Mouse (Mus musculus): ENCODE data around the gene Nedd9. TPM values are rescaled to one million over a fixed set of nuclear protein-coding genes. Genes with fewer than 3 reads are reported as not detected.

Gene Nedd9
- polyA plus RNA-seq, 1 experiment from 2014 or later: 65.3 TPM

GRCm38 (mm10) chr13:41402441-41403003 is 84.6 kb downstream of the Nedd9 start:
- H3K4me1 ChIP-seq (ENCODE audit: control insufficient read depth, insufficient read depth, low read length): peaks cover 9% of the 10 kb centered on the region
- no peaks in the 10 kb centered on the region for H3K27me3 ChIP-seq (ENCODE audit: control insufficient read depth, insufficient read depth, low read length)
- H3K27ac ChIP-seq (ENCODE audit: low read depth, low read length): peak overlapping the region; percentile 47
- no peak overlapping the region for H3K4me2 ChIP-seq (ENCODE audit: low read depth)
- H3K9me3 ChIP-seq (ENCODE audit: control insufficient read depth, low read length): no peaks in the 10 kb centered on the region
- no peaks in the 10 kb centered on the region for H3K36me3 ChIP-seq (ENCODE audit: control insufficient read depth, insufficient read depth, low read length)
- ATAC-seq (ENCODE audit: insufficient read depth, low FRiP score, low TSS enrichment) (peak; percentile 51), DNase-seq (ENCODE audit: low spot score) (no peak)
- no peak overlapping the region for H3K4me3 ChIP-seq (ENCODE audit: low read depth, low read length)
- H3K9ac ChIP-seq (ENCODE audit: low read length): no peak overlapping the region
- WGBS: 39% methylated on average over 6 of the region's 6 CpGs

DNA sequence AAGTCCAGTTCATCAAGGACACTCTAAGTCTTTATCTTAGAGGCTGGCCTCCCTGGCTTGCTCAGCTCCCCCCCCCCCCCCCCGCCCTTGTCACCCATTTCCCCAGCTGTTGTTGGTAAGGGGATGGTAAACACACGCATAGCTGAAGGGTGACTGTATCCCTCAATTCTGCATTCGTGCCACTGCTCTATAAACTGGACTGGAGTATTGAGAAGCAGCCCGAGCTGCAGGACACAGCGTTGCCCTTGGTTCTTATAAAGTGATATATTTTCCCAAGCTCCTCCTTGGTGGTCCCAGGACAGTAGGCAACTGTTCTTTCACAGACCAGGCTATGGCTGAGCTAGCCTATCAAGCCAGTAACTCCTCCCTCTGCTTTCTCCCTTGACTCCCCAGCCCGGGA is 85.4 kb downstream of the Nedd9 start:
- Histone ChIP-seq H3K9me3 (ENCODE audit: control insufficient read depth, low read length) (no peaks in the 10 kb centered on the region), H3K27ac (ENCODE audit: low read depth, low read length) (peak overlapping the region; percentile 39; the same call in 1 of the 2 replicates), H3K4me1 (ENCODE audit: control insufficient read depth, insufficient read depth, low read length) (peaks cover 9% of the 10 kb centered on the region), H3K27me3 (ENCODE audit: control insufficient read depth, insufficient read depth, low read length) (no peaks in the 10 kb centered on the region), H3K4me2 (ENCODE audit: low read depth) (no peak overlapping the region), H3K9ac (ENCODE audit: low read length) (no peak overlapping the region), H3K36me3 (ENCODE audit: control insufficient read depth, insufficient read depth, low read length) (no peaks in the 10 kb centered on the region), H3K4me3 (ENCODE audit: low read depth, low read length) (no peak overlapping the region)
- DNase-seq (ENCODE audit: low spot score): peak; percentile 54
- peak; percentile 91 for ATAC-seq (ENCODE audit: insufficient read depth, low FRiP score, low TSS enrichment)
- WGBS: 45% methylated on average over 5 of the region's 6 CpGs

- Histone ChIP-seq H3K9me3 (ENCODE audit: control insufficient read depth, low read length) (no peaks in the 10 kb centered on the region), H3K36me3 (ENCODE audit: control insufficient read depth, insufficient read depth, low read length) (no peaks in the 10 kb centered on the region), H3K4me2 (ENCODE audit: low read depth) (no peak overlapping the region), H3K4me1 (ENCODE audit: control insufficient read depth, insufficient read depth, low read length) (peaks cover 9% of the 10 kb centered on the region), H3K27ac (ENCODE audit: low read depth, low read length) (no peak overlapping the region), H3K27me3 (ENCODE audit: control insufficient read depth, insufficient read depth, low read length) (no peaks in the 10 kb centered on the region), H3K9ac (ENCODE audit: low read length) (no peak overlapping the region), H3K4me3 (ENCODE audit: low read depth, low read length) (no peak overlapping the region)
- DNase-seq (ENCODE audit: low spot score) (no peak), ATAC-seq (ENCODE audit: insufficient read depth, low FRiP score, low TSS enrichment) (no peak)
- WGBS: 85% methylated on average over 3 of the region's 3 CpGs
Observed at GRCm38 (mm10) chr13:41400289-41400688, 86.9 kb downstream of the Nedd9 start.

GRCm38 (mm10) chr13:41392191-41392590 is 95.0 kb downstream of the Nedd9 start:
- Histone ChIP-seq H3K36me3 (ENCODE audit: control insufficient read depth, insufficient read depth, low read length) (no peaks in the 10 kb centered on the region), H3K4me1 (ENCODE audit: control insufficient read depth, insufficient read depth, low read length) (no peaks in the 10 kb centered on the region), H3K4me2 (ENCODE audit: low read depth) (no peak overlapping the region), H3K27ac (ENCODE audit: low read depth, low read length) (no peak overlapping the region), H3K9ac (ENCODE audit: low read length) (no peak overlapping the region), H3K9me3 (ENCODE audit: control insufficient read depth, low read length) (no peaks in the 10 kb centered on the region), H3K4me3 (ENCODE audit: low read depth, low read length) (no peak overlapping the region), H3K27me3 (ENCODE audit: control insufficient read depth, insufficient read depth, low read length) (no peaks in the 10 kb centered on the region)
- no peak for DNase-seq (ENCODE audit: low spot score)
- WGBS: 88% methylated on average over 2 of the region's 2 CpGs
- ATAC-seq (ENCODE audit: insufficient read depth, low FRiP score, low TSS enrichment): no peak

- WGBS: 90% methylated on average over 2 of the region's 2 CpGs
- no peaks in the 10 kb centered on the region for H3K27me3 ChIP-seq (ENCODE audit: control insufficient read depth, insufficient read depth, low read length)
- ATAC-seq (ENCODE audit: insufficient read depth, low FRiP score, low TSS enrichment): no peak
- no peak overlapping the region for H3K27ac ChIP-seq (ENCODE audit: low read depth, low read length)
- no peaks in the 10 kb centered on the region for H3K9me3 ChIP-seq (ENCODE audit: control insufficient read depth, low read length)
- no peak overlapping the region for H3K4me2 ChIP-seq (ENCODE audit: low read depth)
- DNase-seq (ENCODE audit: low spot score): no peak
- H3K4me3 ChIP-seq (ENCODE audit: low read depth, low read length): no peak overlapping the region
- H3K36me3 ChIP-seq (ENCODE audit: control insufficient read depth, insufficient read depth, low read length): no peaks in the 10 kb centered on the region
- H3K4me1 ChIP-seq (ENCODE audit: control insufficient read depth, insufficient read depth, low read length): no peaks in the 10 kb centered on the region
- H3K9ac ChIP-seq (ENCODE audit: low read length): no peak overlapping the region
Observed at GRCm38 (mm10) chr13:41390698-41391097, 96.5 kb downstream of the Nedd9 start.

- Histone ChIP-seq H3K9me3 (ENCODE audit: control insufficient read depth, low read length) (no peaks in the 10 kb centered on the region), H3K27me3 (ENCODE audit: control insufficient read depth, insufficient read depth, low read length) (no peaks in the 10 kb centered on the region), H3K4me1 (ENCODE audit: control insufficient read depth, insufficient read depth, low read length) (no peaks in the 10 kb centered on the region), H3K9ac (ENCODE audit: low read length) (no peak overlapping the region), H3K36me3 (ENCODE audit: control insufficient read depth, insufficient read depth, low read length) (no peaks in the 10 kb centered on the region), H3K4me3 (ENCODE audit: low read depth, low read length) (no peak overlapping the region), H3K4me2 (ENCODE audit: low read depth) (no peak overlapping the region), H3K27ac (ENCODE audit: low read depth, low read length) (no peak overlapping the region)
- DNase-seq (ENCODE audit: low spot score) (no peak), ATAC-seq (ENCODE audit: insufficient read depth, low FRiP score, low TSS enrichment) (no peak)
- WGBS: 77% methylated on average over 4 of the region's 4 CpGs
Observed at GRCm38 (mm10) chr13:41386581-41386980, 100.6 kb downstream of the Nedd9 start.

- H3K9me3 ChIP-seq (ENCODE audit: control insufficient read depth, low read length): no peaks in the 10 kb centered on the region
- H3K4me1 ChIP-seq (ENCODE audit: control insufficient read depth, insufficient read depth, low read length): no peaks in the 10 kb centered on the region
- no peaks in the 10 kb centered on the region for H3K27me3 ChIP-seq (ENCODE audit: control insufficient read depth, insufficient read depth, low read length)
- no peak overlapping the region for H3K9ac ChIP-seq (ENCODE audit: low read length)
- H3K4me3 ChIP-seq (ENCODE audit: low read depth, low read length): no peak overlapping the region
- ATAC-seq (ENCODE audit: insufficient read depth, low FRiP score, low TSS enrichment) (no peak), DNase-seq (ENCODE audit: low spot score) (no peak)
- WGBS: 79% methylated on average over 4 of the region's 4 CpGs
- H3K27ac ChIP-seq (ENCODE audit: low read depth, low read length): no peak overlapping the region
- no peaks in the 10 kb centered on the region for H3K36me3 ChIP-seq (ENCODE audit: control insufficient read depth, insufficient read depth, low read length)
- H3K4me2 ChIP-seq (ENCODE audit: low read depth): no peak overlapping the region
Observed at GRCm38 (mm10) chr13:41384896-41385295, 102.3 kb downstream of the Nedd9 start.

DNA sequence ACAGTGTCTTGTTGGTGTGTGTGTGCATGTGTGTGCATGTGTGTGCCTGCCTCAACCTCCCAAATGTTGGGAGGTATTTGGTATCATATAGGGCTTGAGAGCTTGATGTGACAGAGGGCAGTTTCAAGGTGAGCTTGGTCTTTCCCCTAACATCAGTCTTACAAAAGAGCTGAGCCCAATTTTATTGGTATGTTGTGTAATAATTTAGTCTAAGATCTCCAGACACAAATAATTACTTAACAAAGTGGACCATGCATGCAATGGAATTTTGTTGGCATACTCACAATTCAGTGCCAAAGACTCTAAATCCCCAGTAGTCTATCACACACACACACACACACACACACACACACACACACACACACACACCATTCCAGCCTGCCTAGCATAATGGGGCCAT is 104.5 kb downstream of the Nedd9 start:
- ATAC-seq (ENCODE audit: insufficient read depth, low FRiP score, low TSS enrichment) (no peak), DNase-seq (ENCODE audit: low spot score) (no peak)
- no peaks in the 10 kb centered on the region for H3K27me3 ChIP-seq (ENCODE audit: control insufficient read depth, insufficient read depth, low read length)
- H3K4me2 ChIP-seq (ENCODE audit: low read depth): no peak overlapping the region
- H3K4me3 ChIP-seq (ENCODE audit: low read depth, low read length): no peak overlapping the region
- H3K27ac ChIP-seq (ENCODE audit: low read depth, low read length): no peak overlapping the region
- H3K9ac ChIP-seq (ENCODE audit: low read length): no peak overlapping the region
- peaks cover 2% of the 10 kb centered on the region; the same call in 1 of the 2 replicates for H3K4me1 ChIP-seq (ENCODE audit: control insufficient read depth, insufficient read depth, low read length)
- H3K36me3 ChIP-seq (ENCODE audit: control insufficient read depth, insufficient read depth, low read length): no peaks in the 10 kb centered on the region
- no peaks in the 10 kb centered on the region for H3K9me3 ChIP-seq (ENCODE audit: control insufficient read depth, low read length)

DNA sequence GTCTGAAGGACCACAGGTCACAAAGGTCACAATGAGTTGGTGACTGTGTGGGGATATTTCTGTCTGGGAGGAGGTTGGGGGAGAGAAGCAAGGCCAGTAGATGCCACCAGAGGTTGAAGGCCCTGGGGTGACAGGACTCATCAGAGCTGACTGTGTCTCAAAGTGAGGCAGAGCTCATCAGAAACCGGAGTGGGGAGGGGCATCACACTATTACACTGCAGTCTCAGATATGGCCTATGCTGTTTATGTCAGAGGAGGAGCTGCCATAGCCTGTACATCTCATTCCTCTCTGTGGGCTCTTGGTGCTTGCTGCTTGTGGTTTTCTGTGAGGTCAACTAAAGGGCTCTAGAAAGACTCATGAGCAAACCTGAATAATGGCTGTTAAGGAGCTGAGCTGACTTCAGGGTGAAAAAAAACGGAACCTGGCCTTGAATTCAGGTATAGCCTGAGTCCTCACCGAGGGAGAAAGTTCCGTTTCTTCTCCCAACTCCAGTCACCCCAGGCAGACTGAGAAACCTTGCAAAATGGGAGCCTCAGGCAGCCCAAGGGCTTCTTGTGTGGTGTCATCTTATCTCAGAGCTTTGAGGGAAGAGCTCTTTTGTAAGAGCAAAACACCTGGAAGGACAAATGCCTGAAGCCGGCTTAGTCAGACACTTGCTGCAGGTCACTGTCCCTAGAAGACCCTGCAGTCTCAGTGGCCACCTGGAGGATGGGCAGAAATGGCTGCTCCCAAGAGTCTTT is 105.2 kb downstream of the Nedd9 start:
- WGBS: 90% methylated on average over 5 of the region's 5 CpGs
- H3K4me3 ChIP-seq (ENCODE audit: low read depth, low read length): no peak overlapping the region
- H3K36me3 ChIP-seq (ENCODE audit: control insufficient read depth, insufficient read depth, low read length): no peaks in the 10 kb centered on the region
- no peak overlapping the region for H3K9ac ChIP-seq (ENCODE audit: low read length)
- H3K27ac ChIP-seq (ENCODE audit: low read depth, low read length): no peak overlapping the region
- ATAC-seq (ENCODE audit: insufficient read depth, low FRiP score, low TSS enrichment) (no peak), DNase-seq (ENCODE audit: low spot score) (no peak)
- H3K27me3 ChIP-seq (ENCODE audit: control insufficient read depth, insufficient read depth, low read length): no peaks in the 10 kb centered on the region
- H3K9me3 ChIP-seq (ENCODE audit: control insufficient read depth, low read length): no peaks in the 10 kb centered on the region
- no peak overlapping the region for H3K4me2 ChIP-seq (ENCODE audit: low read depth)
- peaks cover 9% of the 10 kb centered on the region for H3K4me1 ChIP-seq (ENCODE audit: control insufficient read depth, insufficient read depth, low read length)
